Mouse (Mus musculus): ENCODE measurements at regions not wholly inside any gene's neighbourhood (a gene's known extent, or its start where the extent isn't known, plus 50 kb on each side); places are given as distances from the start of the nearest gene placed in this dataset.
A peak's percentile ranks its signal among the peaks of the same experiment; 100 is the strongest.

GRCm38 (mm10) chr1:191486766-191487165 is 83.7 kb upstream of the Ppp2r5a start:
- no peak for DNase-seq

GRCm38 (mm10) chr1:191484726-191485425 is 81.8 kb upstream of the Ppp2r5a start:
- no peak for DNase-seq

DNA sequence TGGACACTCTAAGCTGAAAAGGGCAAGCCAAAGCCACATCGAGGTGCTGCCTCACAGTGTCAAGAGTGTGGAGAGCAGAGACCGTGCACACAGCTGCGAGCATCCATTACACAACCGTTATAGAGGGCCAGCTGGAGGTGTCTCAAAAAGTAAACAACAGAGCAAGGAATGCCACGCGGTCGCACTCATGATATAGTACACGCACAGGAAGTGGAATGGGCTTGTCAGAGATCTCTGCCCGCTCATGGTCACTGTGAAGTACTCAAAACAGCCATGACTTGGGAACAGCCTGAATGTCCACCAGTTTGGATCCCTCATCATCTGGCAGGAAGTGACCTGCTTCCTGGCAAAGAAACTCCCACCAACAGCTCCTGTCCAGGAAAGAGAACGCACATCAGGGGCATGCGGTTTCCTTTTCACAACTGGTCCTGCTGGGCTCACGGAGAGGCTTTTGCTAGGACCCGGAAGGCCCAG is 76.9 kb upstream of the Ppp2r5a start:
- DNase-seq: peak; percentile 60

- DNase-seq: no peak
Measured at GRCm38 (mm10) chr1:191472551-191472950, 69.5 kb upstream of the Ppp2r5a start.

DNA sequence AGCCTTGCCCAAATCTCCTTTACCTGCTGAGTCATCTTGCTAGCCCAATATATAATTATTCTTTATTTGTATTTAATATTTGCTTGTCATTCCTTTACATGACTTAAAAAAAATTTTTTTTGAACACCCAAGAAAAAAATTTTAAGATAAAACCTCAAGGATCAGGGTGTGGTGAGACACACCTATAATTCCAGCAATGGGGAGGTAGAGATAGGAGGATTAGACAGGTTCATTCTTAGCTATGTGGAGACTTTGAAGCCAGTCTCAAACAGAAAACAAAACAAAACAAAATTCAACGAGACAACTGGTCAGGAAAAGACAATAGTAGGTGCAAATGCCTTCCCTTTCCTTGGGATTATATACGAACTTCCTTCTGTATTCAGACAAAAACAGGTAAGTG is 68.4 kb upstream of the Ppp2r5a start:
- no peak for DNase-seq

- no peak for DNase-seq
Measured at GRCm38 (mm10) chr1:191470190-191470985, 67.3 kb upstream of the Ppp2r5a start.

- no peak for DNase-seq
Measured at GRCm38 (mm10) chr1:191468837-191469529, 65.9 kb upstream of the Ppp2r5a start.

- DNase-seq: peak; percentile 39
Measured at GRCm38 (mm10) chr1:191466261-191466660, 63.2 kb upstream of the Ppp2r5a start.

DNA sequence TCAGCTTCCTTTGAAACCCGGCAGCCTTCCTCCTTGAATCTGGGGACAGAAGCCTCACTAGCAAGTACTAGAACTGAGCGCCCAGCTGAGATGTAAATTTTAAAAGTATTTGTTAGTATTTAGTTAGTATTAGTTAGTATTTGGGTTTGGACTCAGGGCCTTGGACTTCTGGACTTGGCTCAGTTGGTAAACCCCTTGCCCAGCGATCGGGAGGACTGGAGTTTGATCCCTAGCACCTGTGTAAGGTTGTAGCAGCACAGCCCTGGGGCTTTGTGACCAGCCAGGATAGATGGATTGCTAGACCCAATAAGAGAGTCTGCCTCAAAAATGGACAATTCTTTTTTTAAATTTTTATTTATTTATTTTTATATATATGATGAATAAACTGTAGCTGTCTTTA is 62.7 kb upstream of the Ppp2r5a start:
- DNase-seq: no peak

GRCm38 (mm10) chr1:191465170-191465569 is 62.1 kb upstream of the Ppp2r5a start:
- no peak for DNase-seq

DNA sequence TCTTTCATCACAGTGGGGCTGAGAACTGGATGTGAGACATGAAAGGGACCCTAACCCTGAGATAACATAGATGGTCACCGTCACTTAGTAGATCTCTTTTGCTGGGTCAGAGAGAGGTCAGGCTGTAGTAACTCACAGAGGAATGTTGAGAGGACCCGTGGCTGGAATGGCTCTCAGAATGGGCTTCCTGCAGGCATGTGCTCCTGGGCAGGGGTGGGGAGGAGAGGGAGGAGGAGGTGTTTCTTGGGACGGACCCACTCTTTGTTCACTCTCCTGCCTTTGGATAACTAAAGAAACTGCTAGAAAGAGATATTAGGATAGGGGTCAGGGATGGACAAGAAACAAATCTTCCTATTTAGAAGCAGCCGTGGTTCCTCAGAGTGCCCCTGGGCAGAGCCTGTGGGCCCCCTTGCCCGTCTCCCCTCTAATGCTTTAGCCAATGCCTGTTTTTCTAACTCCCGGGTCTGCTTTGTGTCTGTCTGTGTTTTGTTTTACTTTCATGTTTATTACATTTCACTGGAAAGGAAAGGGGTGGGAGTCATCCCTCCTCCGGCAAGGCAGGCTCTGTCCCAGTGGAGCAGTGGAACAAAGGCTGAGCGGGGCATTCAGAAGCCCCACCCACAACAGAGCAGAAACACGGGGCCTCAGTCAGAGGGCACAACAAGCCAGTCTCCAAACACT is 58.9 kb upstream of the Ppp2r5a start:
- DNase-seq: no peak

DNA sequence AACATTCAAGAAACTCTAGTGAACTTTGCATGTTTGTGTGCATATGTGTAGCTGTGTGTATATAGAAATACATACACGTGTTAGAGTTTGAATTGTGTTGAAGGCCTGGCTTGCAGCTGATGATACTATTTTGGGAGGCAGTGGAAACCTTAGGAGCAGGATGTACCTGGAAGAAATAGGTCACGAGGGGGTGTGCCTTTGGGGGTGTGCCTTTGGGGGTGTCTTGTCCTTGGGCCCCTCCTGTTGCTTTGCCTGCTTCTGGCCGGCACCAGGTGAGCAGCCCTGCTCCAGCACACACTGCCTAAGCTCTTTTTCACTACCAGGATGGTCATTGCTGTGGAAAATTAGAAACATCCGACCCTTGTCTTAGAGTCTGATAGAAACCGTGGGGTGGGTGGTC is 56.0 kb upstream of the Ppp2r5a start:
- no peak for DNase-seq

- DNase-seq: no peak
Measured at GRCm38 (mm10) chr1:191458292-191458691, 55.2 kb upstream of the Ppp2r5a start.

DNA sequence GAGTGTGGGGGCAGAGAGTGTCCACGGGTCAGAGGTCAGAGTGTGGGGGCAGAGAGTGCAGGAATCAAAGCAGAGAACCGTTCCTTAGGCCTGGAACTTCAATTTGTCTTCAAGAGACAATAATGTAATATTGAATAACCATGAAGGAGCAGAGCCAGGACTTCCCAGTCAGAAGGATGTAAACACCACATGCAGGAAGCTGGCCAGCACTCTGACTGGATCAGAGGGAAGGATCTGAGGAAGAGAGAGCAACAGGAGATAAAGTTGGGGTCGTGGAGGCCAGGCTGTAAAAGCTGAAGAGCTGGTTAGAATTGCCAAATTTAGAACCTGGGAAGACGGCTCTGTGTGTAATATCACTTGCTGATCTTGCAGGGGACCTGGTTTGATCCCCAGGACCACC is 54.0 kb upstream of the Ppp2r5a start:
- no peak for DNase-seq

- DNase-seq: no peak
Measured at GRCm38 (mm10) chr1:191454604-191455003, 51.5 kb upstream of the Ppp2r5a start.

GRCm38 (mm10) chr1:191453589-191453988 is 50.5 kb upstream of the Ppp2r5a start:
- no peak for DNase-seq

Data from thymus, postnatal 25 days (tissue).